Mouse (Mus musculus): ENCODE results near the gene Spindoc.

DNA sequence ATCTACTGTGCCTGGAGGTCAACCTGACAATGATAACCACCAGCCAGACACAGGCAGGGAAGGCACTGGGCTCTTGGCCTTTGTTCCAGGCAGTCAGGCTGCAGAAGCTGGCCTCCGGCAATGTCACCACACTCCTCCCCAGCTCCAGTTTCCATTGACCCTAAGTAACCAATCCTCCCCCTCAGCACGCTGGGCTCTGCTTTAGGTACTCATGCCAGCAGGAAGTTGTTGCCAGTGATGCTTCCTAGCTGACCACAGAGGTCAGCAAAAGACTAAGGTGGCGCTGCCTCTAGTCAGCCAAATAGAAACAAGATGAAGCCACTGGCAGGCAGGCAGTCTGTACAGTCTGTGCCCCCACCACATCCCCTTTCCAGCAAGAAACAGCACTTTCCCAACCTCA is 75.8 kb downstream of the Spindoc start:
- TF ChIP-seq CTCF (IDR thresholded peaks at IDR 0.05; ENCODE audit: extremely low read depth, insufficient read depth, low read length) (no peak), POLR2A (IDR thresholded peaks at IDR 0.05; ENCODE audit: extremely low read depth, insufficient read depth, low read length) (no peak)
